Mouse (Mus musculus): ENCODE measurements around the gene Fcgr2b. TPM values are rescaled to one million over a fixed set of nuclear protein-coding genes. Genes with fewer than 3 reads are reported as not detected.
"Not testable (repeated sequence)": the region's sequence is repeated elsewhere in the genome, so short reads cannot be mapped to it uniquely, and the experiment has no call there.

The Fcgr2b gene
- polyA plus RNA-seq, 1 experiment from 2014 or later, result 0.49 TPM

GRCm38 (mm10) chr1:170972936-170973335, 3.4 kb downstream of the Fcgr2b start:
- Histone ChIP-seq H3K4me1 (no peaks in the 10 kb centered on the region), H3K4me2 (replicated peaks) (no peak overlapping the region), H3K9me3 (replicated peaks) (no peaks in the 10 kb centered on the region), H3K4me3 (no peak overlapping the region), H3K36me3 (no peaks in the 10 kb centered on the region), H3K27me3 (no peaks in the 10 kb centered on the region), H3K9ac (no peak overlapping the region), H3K27ac (no peak overlapping the region)
- no peak for ATAC-seq (ENCODE audit: low FRiP score)
- WGBS, result 88% methylated on average over 4 of the region's 4 CpGs

- no peaks in the 10 kb centered on the region for H3K4me1 ChIP-seq
- H3K36me3 ChIP-seq, result no peaks in the 10 kb centered on the region
- H3K27ac ChIP-seq, result no peak overlapping the region
- no peak overlapping the region for H3K4me3 ChIP-seq
- WGBS, result 87% methylated on average over 6 of the region's 6 CpGs
- no peaks in the 10 kb centered on the region for H3K9me3 ChIP-seq (replicated peaks)
- H3K4me2 ChIP-seq (replicated peaks), result no peak overlapping the region
- H3K27me3 ChIP-seq, result no peaks in the 10 kb centered on the region
- ATAC-seq (ENCODE audit: low FRiP score), result no peak
- no peak overlapping the region for H3K9ac ChIP-seq
Observed at GRCm38 (mm10) chr1:170972494-170972893, 3.9 kb downstream of the Fcgr2b start.

- Histone ChIP-seq H3K27ac (no peak overlapping the region), H3K36me3 (no peaks in the 10 kb centered on the region), H3K4me3 (no peak overlapping the region), H3K4me1 (no peaks in the 10 kb centered on the region), H3K9me3 (replicated peaks) (no peaks in the 10 kb centered on the region), H3K9ac (no peak overlapping the region), H3K27me3 (no peaks in the 10 kb centered on the region), H3K4me2 (replicated peaks) (no peak overlapping the region)
- 69% methylated on average over 1 of the region's 1 CpGs for WGBS
- ATAC-seq (ENCODE audit: low FRiP score), result no peak
Observed at GRCm38 (mm10) chr1:170968576-170968975, 7.8 kb downstream of the Fcgr2b start.

GRCm38 (mm10) chr1:170967581-170967980, 8.8 kb downstream of the Fcgr2b start:
- no peak overlapping the region for H3K27ac ChIP-seq
- WGBS, result 83% methylated on average over 3 of the region's 3 CpGs
- no peaks in the 10 kb centered on the region for H3K9me3 ChIP-seq (replicated peaks)
- no peak overlapping the region for H3K4me2 ChIP-seq (replicated peaks)
- no peak for ATAC-seq (ENCODE audit: low FRiP score)
- H3K9ac ChIP-seq, result no peak overlapping the region
- no peaks in the 10 kb centered on the region for H3K4me1 ChIP-seq
- H3K27me3 ChIP-seq, result no peaks in the 10 kb centered on the region
- H3K4me3 ChIP-seq, result no peak overlapping the region
- H3K36me3 ChIP-seq, result no peaks in the 10 kb centered on the region

GRCm38 (mm10) chr1:170963087-170963486, 13.3 kb downstream of the Fcgr2b start:
- Histone ChIP-seq H3K4me3 (no peak overlapping the region), H3K9ac (no peak overlapping the region), H3K27me3 (no peaks in the 10 kb centered on the region), H3K27ac (no peak overlapping the region), H3K4me2 (replicated peaks) (no peak overlapping the region), H3K4me1 (no peaks in the 10 kb centered on the region), H3K9me3 (replicated peaks) (no peaks in the 10 kb centered on the region), H3K36me3 (no peaks in the 10 kb centered on the region)
- ATAC-seq (ENCODE audit: low FRiP score), result no peak
- 79% methylated on average over 7 of the region's 7 CpGs for WGBS

- Histone ChIP-seq H3K36me3 (no peaks in the 10 kb centered on the region), H3K27ac (no peak overlapping the region), H3K4me3 (no peak overlapping the region), H3K9ac (no peak overlapping the region), H3K4me2 (replicated peaks) (no peak overlapping the region), H3K9me3 (replicated peaks) (no peaks in the 10 kb centered on the region), H3K4me1 (no peaks in the 10 kb centered on the region), H3K27me3 (no peaks in the 10 kb centered on the region)
- no peak for ATAC-seq (ENCODE audit: low FRiP score)
- WGBS, result 87% methylated on average over 2 of the region's 2 CpGs
Observed at GRCm38 (mm10) chr1:170962301-170962700, 14.0 kb downstream of the Fcgr2b start.

GRCm38 (mm10) chr1:170961101-170961500, 15.2 kb downstream of the Fcgr2b start:
- Histone ChIP-seq H3K27me3 (no peaks in the 10 kb centered on the region), H3K4me1 (no peaks in the 10 kb centered on the region), H3K36me3 (no peaks in the 10 kb centered on the region), H3K27ac (no peak overlapping the region), H3K9me3 (replicated peaks) (no peaks in the 10 kb centered on the region), H3K9ac (no peak overlapping the region), H3K4me2 (replicated peaks) (no peak overlapping the region), H3K4me3 (no peak overlapping the region)
- no peak for ATAC-seq (ENCODE audit: low FRiP score)
- 81% methylated on average over 6 of the region's 6 CpGs for WGBS

GRCm38 (mm10) chr1:170959791-170960190, 16.6 kb downstream of the Fcgr2b start:
- no peak overlapping the region for H3K4me3 ChIP-seq
- H3K9me3 ChIP-seq (replicated peaks), result no peaks in the 10 kb centered on the region
- H3K27me3 ChIP-seq, result no peaks in the 10 kb centered on the region
- WGBS, result 81% methylated on average over 2 of the region's 2 CpGs
- no peaks in the 10 kb centered on the region for H3K4me1 ChIP-seq
- ATAC-seq (ENCODE audit: low FRiP score), result no peak
- H3K9ac ChIP-seq, result no peak overlapping the region
- no peak overlapping the region for H3K4me2 ChIP-seq (replicated peaks)
- H3K27ac ChIP-seq, result no peak overlapping the region
- no peaks in the 10 kb centered on the region for H3K36me3 ChIP-seq

- no peaks in the 10 kb centered on the region for H3K4me1 ChIP-seq
- H3K4me3 ChIP-seq, result no peak overlapping the region
- no peak overlapping the region for H3K27ac ChIP-seq
- H3K36me3 ChIP-seq, result no peaks in the 10 kb centered on the region
- 77% methylated on average over 3 of the region's 3 CpGs for WGBS
- ATAC-seq (ENCODE audit: low FRiP score), result no peak
- H3K4me2 ChIP-seq (replicated peaks), result no peak overlapping the region
- no peaks in the 10 kb centered on the region for H3K9me3 ChIP-seq (replicated peaks)
- no peak overlapping the region for H3K9ac ChIP-seq
- H3K27me3 ChIP-seq, result no peaks in the 10 kb centered on the region
Observed at GRCm38 (mm10) chr1:170958225-170958624, 18.1 kb downstream of the Fcgr2b start.

GRCm38 (mm10) chr1:170953192-170953591, 23.2 kb downstream of the Fcgr2b start:
- ATAC-seq (ENCODE audit: low FRiP score), result no peak

GRCm38 (mm10) chr1:170950772-170951171, 25.6 kb downstream of the Fcgr2b start:
- ATAC-seq (ENCODE audit: low FRiP score), result no peak
- Histone ChIP-seq H3K4me2 (replicated peaks) (no peak overlapping the region), H3K9me3 (replicated peaks) (peaks cover 4% of the 10 kb centered on the region; the same call in 1 of the 2 replicates), H3K9ac (no peak overlapping the region), H3K4me1 (no peaks in the 10 kb centered on the region), H3K36me3 (no peaks in the 10 kb centered on the region), H3K4me3 (no peak overlapping the region), H3K27ac (no peak overlapping the region), H3K27me3 (no peaks in the 10 kb centered on the region)
- WGBS, result 72% methylated on average over 3 of the region's 3 CpGs

More at GRCm38 (mm10) chr1:170953192-170953591, 23.2 kb downstream of the Fcgr2b start:
- Histone ChIP-seq H3K9me3 (replicated peaks) (no peaks in the 10 kb centered on the region), H3K27me3 (no peaks in the 10 kb centered on the region), H3K27ac (no peak overlapping the region), H3K36me3 (no peaks in the 10 kb centered on the region), H3K9ac (no peak overlapping the region), H3K4me2 (replicated peaks) (no peak overlapping the region), H3K4me1 (no peaks in the 10 kb centered on the region), H3K4me3 (no peak overlapping the region)
- 88% methylated on average over 2 of the region's 2 CpGs for WGBS

GRCm38 (mm10) chr1:170944908-170945307, 31.4 kb downstream of the Fcgr2b start:
- 96% methylated on average over 9 of the region's 9 CpGs for WGBS
- not testable (repeated sequence) for H3K4me1 ChIP-seq; ATAC-seq (ENCODE audit: low FRiP score); H3K27ac ChIP-seq; H3K4me2 ChIP-seq (replicated peaks); H3K27me3 ChIP-seq; H3K4me3 ChIP-seq; H3K9me3 ChIP-seq (replicated peaks); H3K9ac ChIP-seq; H3K36me3 ChIP-seq

- H3K9me3 ChIP-seq (replicated peaks); H3K27me3 ChIP-seq; ATAC-seq (ENCODE audit: low FRiP score); H3K27ac ChIP-seq; H3K36me3 ChIP-seq; H3K4me3 ChIP-seq; H3K9ac ChIP-seq; H3K4me2 ChIP-seq (replicated peaks); H3K4me1 ChIP-seq: not testable (repeated sequence)
- WGBS, result 96% methylated on average over 9 of the region's 9 CpGs
Observed at GRCm38 (mm10) chr1:170944151-170944550, 32.2 kb downstream of the Fcgr2b start.

Measured in hindbrain, embryonic 12.5 days (tissue).